Mouse (Mus musculus) spleen, adult 18-20 months (tissue): ENCODE data around the gene Kat6b.

Experiments used
- DNase-seq, 2 experiments: peaks; one replicate each; pipeline ENCODE4 v3.0.0; 2022; ENCODE audit warnings: mixed read lengths in 2 of 2

Gene Kat6b

GRCm38 (mm10) chr14:21674471-21674870, 193.2 kb downstream of the Kat6b start:
- no peak for DNase-seq

GRCm38 (mm10) chr14:21676223-21676622, 195.0 kb downstream of the Kat6b start:
- DNase-seq, result no peak

GRCm38 (mm10) chr14:21678509-21679285, 197.5 kb downstream of the Kat6b start:
- DNase-seq, result peak in 1 of 2 experiments; percentile 48

GRCm38 (mm10) chr14:21679631-21680201, 198.5 kb downstream of the Kat6b start:
- no peak for DNase-seq

GRCm38 (mm10) chr14:21682681-21683129, 201.5 kb downstream of the Kat6b start:
- DNase-seq, result peak; percentile 35 to 52

- no peak for DNase-seq
These were observed 202.6 kb downstream of the Kat6b start for GRCm38 (mm10) chr14:21683834-21684233.

GRCm38 (mm10) chr14:21685411-21686146, 204.3 kb downstream of the Kat6b start:
- DNase-seq, result no peak

GRCm38 (mm10) chr14:21686376-21687279, 205.4 kb downstream of the Kat6b start:
- DNase-seq, result no peak

GRCm38 (mm10) chr14:21691070-21691469, 209.8 kb downstream of the Kat6b start:
- DNase-seq, result no peak

GRCm38 (mm10) chr14:21695020-21695419, 213.8 kb downstream of the Kat6b start:
- DNase-seq, result no peak

- DNase-seq, result no peak
These were observed 215.1 kb downstream of the Kat6b start for GRCm38 (mm10) chr14:21696186-21696830.

GRCm38 (mm10) chr14:21702691-21703090, 221.5 kb downstream of the Kat6b start:
- DNase-seq, result no peak

- DNase-seq, result no peak
These were observed 222.0 kb downstream of the Kat6b start for GRCm38 (mm10) chr14:21703255-21703654.

GRCm38 (mm10) chr14:21705462-21705861, 224.2 kb downstream of the Kat6b start:
- no peak for DNase-seq

GRCm38 (mm10) chr14:21706759-21707571, 225.7 kb downstream of the Kat6b start:
- no peak for DNase-seq

- DNase-seq, result no peak
These were observed 228.3 kb downstream of the Kat6b start for GRCm38 (mm10) chr14:21709545-21709944.

- no peak for DNase-seq
These were observed 230.0 kb downstream of the Kat6b start for GRCm38 (mm10) chr14:21711231-21711630.

- DNase-seq, result no peak
These were observed 233.3 kb downstream of the Kat6b start, which contains the start of gene Dupd1 for GRCm38 (mm10) chr14:21714486-21714885. Dupd1 (minus strand) TSS chr14:21714576.

- no peak for DNase-seq
These were observed 238.6 kb downstream of the Kat6b start for GRCm38 (mm10) chr14:21719646-21720383.
